18 mouse cellular contexts compared by ENCODE assay signal in genomic region chr6:112719983-112720382, GRCm38 (mm10). TPM values are rescaled to one million over a fixed set of nuclear protein-coding genes. Genes with fewer than 3 reads are reported as not detected.
DNase-seq lines count a peak whose midpoint lies in the region; ATAC-seq and TF ChIP-seq lines count a peak whose summit lies in the region.
"Had no signal": no experiment of that assay in that cellular context is flagged by ENCODE, and none has a peak within 500 bp of the region (broad histone marks: within the 10 kb centered on the region; RNA-seq: fewer than 3 reads in every experiment).

No protein-coding gene starts in this region.

- H3K27me3 ChIP-seq in midbrain, embryonic 14.5 days (ENCODE audit: control insufficient read depth, insufficient read depth, low read length), result no peaks in the 10 kb centered on the region
- H3K27me3 ChIP-seq: heart, embryonic 15.5 days; limb, embryonic 13.5 days; liver, embryonic 15.5 days had no signal

- H3K4me3 ChIP-seq in layer of hippocampus, adult 2 months, result no peak overlapping the region
- no peak overlapping the region for H3K4me3 ChIP-seq in midbrain, embryonic 14.5 days (replicated peaks; ENCODE audit: low read depth, low read length)
- H3K4me3 ChIP-seq: heart, embryonic 15.5 days; limb, embryonic 13.5 days; liver, embryonic 15.5 days had no signal

- H3K36me3 ChIP-seq in midbrain, embryonic 14.5 days (ENCODE audit: control insufficient read depth, insufficient read depth, low read length), result peaks cover 48% of the 10 kb centered on the region
- H3K36me3 ChIP-seq: heart, embryonic 15.5 days; liver, embryonic 15.5 days had no signal

- no peaks in the 10 kb centered on the region for H3K4me1 ChIP-seq in midbrain, embryonic 14.5 days (ENCODE audit: control insufficient read depth, insufficient read depth, low read length)
- H3K4me1 ChIP-seq: heart, embryonic 15.5 days; limb, embryonic 13.5 days had no signal

- H3K9ac ChIP-seq in midbrain, embryonic 14.5 days (replicated peaks; ENCODE audit: low read length), result no peak overlapping the region
- H3K9ac ChIP-seq: forebrain, postnatal 0 days; heart, embryonic 15.5 days; limb, embryonic 13.5 days; liver, embryonic 15.5 days had no signal

- no peaks in the 10 kb centered on the region for H3K9me3 ChIP-seq in midbrain, embryonic 14.5 days (ENCODE audit: control insufficient read depth, low read length)
- H3K9me3 ChIP-seq: heart, embryonic 15.5 days; limb, embryonic 13.5 days; liver, embryonic 15.5 days had no signal

- peak overlapping the region; percentile 92 for H3K27ac ChIP-seq in layer of hippocampus, adult 2 months
- H3K27ac ChIP-seq in midbrain, embryonic 14.5 days (replicated peaks; ENCODE audit: low read depth, low read length), result 0 out of 2 replicates have a peak overlapping the region, but pooled peaks have one; percentile 32
- H3K27ac ChIP-seq: heart, embryonic 15.5 days; kidney, postnatal 0 days; limb, embryonic 13.5 days; liver, embryonic 15.5 days had no signal

- H3K4me2 ChIP-seq in midbrain, embryonic 14.5 days (ENCODE audit: low read length), result no peak overlapping the region
- H3K4me2 ChIP-seq: heart, embryonic 15.5 days; limb, embryonic 13.5 days; liver, embryonic 15.5 days had no signal

- 80% methylated on average over 1 of the region's 1 CpGs for WGBS in midbrain, embryonic 14.5 days

- no peak for ATAC-seq in midbrain, embryonic 14.5 days (ENCODE audit: low FRiP score, low TSS enrichment)
- ATAC-seq: forebrain, postnatal 0 days; lung, postnatal 0 days had no signal

- no peak for TF ChIP-seq CTCF in layer of hippocampus, adult 2 months (conservative IDR thresholded peaks at IDR 0.05)

- peak; percentile 64 to 83 for DNase-seq in layer of hippocampus, adult 2 months (ENCODE audit: low spot score in 2 of 2)
- DNase-seq in layer of hippocampus, postnatal 25 days (ENCODE audit: extremely low spot score in 1 of 2, low spot score in 1 of 2), result no peak
- DNase-seq in right cerebral cortex, postnatal 25 days, result peak; percentile 48
- no peak for DNase-seq in right cerebral cortex, postnatal 14 days
- DNase-seq in midbrain, embryonic 14.5 days, result no peak
- no peak for DNase-seq in kidney, postnatal 36 days
- DNase-seq in lung, postnatal 4 days, result no peak
- DNase-seq: adrenal gland, postnatal 25 days; cerebellum, postnatal 10 days; forebrain, postnatal 0 days; gastrocnemius, postnatal 10 days; heart, adult 18-20 months; kidney, adult 11 months had no signal

RNA-seq across cellular contexts. Expression of gene Rad18, which starts 23.5 kb away (rescaled TPM):
- total RNA-seq in layer of hippocampus, adult 2 months (2021), result 1 to 10 TPM; 8.2 to 8.6 TPM
- 1 to 10 TPM; 6.8 TPM for total RNA-seq in layer of hippocampus, postnatal 25 days (2021)
- 12.1 and 14.8 TPM in 2 replicates for polyA plus RNA-seq in midbrain, embryonic 14.5 days (2014; fragmentation: Nextera tagmentation; extraction: Ambion mirVana)

Comparison
In these comparisons a context has a peak if more than half of its experiments do, and no peak if none do; other contexts are left out.
1. DNase-seq: peak in layer of hippocampus, adult 2 months (2 of 2) and right cerebral cortex, postnatal 25 days (single experiment); none in layer of hippocampus, postnatal 25 days (0 of 2), right cerebral cortex, postnatal 14 days (single experiment), midbrain, embryonic 14.5 days (single experiment), kidney, postnatal 36 days (0 of 2) and lung, postnatal 4 days (0 of 2).